Mouse (Mus musculus) megakaryocyte, adult 5-6 weeks (primary cell): ENCODE data around the gene Abcg8. TPM values are rescaled to one million over a fixed set of nuclear protein-coding genes. Genes with fewer than 3 reads are reported as not detected.

Source experiments
- total RNA-seq, 2 experiments: library from RNA; stranded (forward) in 1 of 2; stranded (reverse) in 1 of 2; fragments of 153-499, 151-499 nt in 1 of 2; fragments of 221-1000, 200-1000 nt in 1 of 2; gene quantifications; 2 replicates each; pipeline versions ENCODE4 v1.2.3 to v1.2.4; 2015 to 2017

The Abcg8 gene
- total RNA-seq, 2 experiments from 2014 or later, result not detected

Other genes with a start within 250 kb of the Abcg8 start
- 14.5 and 15.4 TPM in 2 replicates for gene Thada, start 210.1 kb upstream of the Abcg8 start, total RNA-seq (2015)
- gene Thada, start 210.1 kb upstream of the Abcg8 start, total RNA-seq (2017), result 12.5 and 17.2 TPM in 2 replicates
- not detected in 2 replicates for gene Plekhh2, start 164.4 kb upstream of the Abcg8 start, total RNA-seq (2015)
- gene Plekhh2, start 164.4 kb upstream of the Abcg8 start, total RNA-seq (2017), result 0.12 and 0.15 TPM in 2 replicates
- gene Dync2li1, start 49.8 kb upstream of the Abcg8 start, total RNA-seq (2015), result 2.6 and 3.3 TPM in 2 replicates
- gene Dync2li1, start 49.8 kb upstream of the Abcg8 start, total RNA-seq (2017), result 0.88 and 1.1 TPM in 2 replicates
- not detected in 2 replicates for gene Abcg5, start 6.7 kb downstream of the Abcg8 start, total RNA-seq (2015)
- 0.16 TPM in 1 of 2 replicates, not detected in the other for gene Abcg5, start 6.7 kb downstream of the Abcg8 start, total RNA-seq (2017)
- gene Lrpprc, start 114.5 kb downstream of the Abcg8 start, total RNA-seq (2015), result 17.5 and 18.2 TPM in 2 replicates
- 32.5 and 34.3 TPM in 2 replicates for gene Lrpprc, start 114.5 kb downstream of the Abcg8 start, total RNA-seq (2017)